Mouse (Mus musculus): ENCODE results near the gene Tctn1. TPM values are rescaled to one million over a fixed set of nuclear protein-coding genes. Genes with fewer than 3 reads are reported as not detected.
A peak's percentile ranks its signal among the peaks of the same experiment; 100 is the strongest.

Tctn1 gene
- total RNA-seq, 2 experiments from 2014 or later, result 13.5 to 13.7 TPM

DNA sequence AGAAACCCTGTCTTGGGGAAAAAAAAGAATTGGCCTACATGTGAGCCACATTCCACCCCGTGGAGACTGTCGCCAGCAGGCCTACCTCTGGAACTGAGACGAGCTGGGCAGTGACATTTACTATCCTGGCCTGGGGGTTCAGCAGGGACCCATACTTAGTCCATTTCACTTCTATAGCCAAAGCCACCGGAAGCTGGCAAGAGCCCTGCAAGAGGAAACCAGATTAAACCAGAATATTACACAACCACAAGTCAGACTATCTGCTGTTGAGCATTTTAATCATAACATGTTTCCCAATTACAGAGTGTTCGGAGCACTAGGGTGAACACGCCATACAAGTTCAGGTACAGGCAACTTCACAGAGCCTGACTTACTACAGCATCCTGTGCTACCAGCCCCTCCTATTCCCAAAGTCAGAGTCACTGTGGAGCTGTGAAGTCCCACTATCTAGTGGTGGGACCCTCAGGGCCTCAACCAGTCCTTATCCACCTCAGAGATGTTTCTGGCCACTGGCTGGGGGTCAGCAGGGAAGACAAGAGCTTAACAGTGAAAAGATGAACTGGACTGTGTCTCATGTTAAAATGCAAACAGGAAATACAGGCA is 21.6 kb downstream of the Tctn1 start:
- no peak for TF ChIP-seq CTCF (IDR thresholded peaks at IDR 0.05)
- H3K27ac ChIP-seq, result no peak overlapping the region
- DNase-seq (ENCODE audit: extremely low spot score in 1 of 2, low spot score in 2 of 2), result no peak
- intact Hi-C loops (cut with DNase I), result no loop called here
- no peak overlapping the region for H3K4me3 ChIP-seq

DNA sequence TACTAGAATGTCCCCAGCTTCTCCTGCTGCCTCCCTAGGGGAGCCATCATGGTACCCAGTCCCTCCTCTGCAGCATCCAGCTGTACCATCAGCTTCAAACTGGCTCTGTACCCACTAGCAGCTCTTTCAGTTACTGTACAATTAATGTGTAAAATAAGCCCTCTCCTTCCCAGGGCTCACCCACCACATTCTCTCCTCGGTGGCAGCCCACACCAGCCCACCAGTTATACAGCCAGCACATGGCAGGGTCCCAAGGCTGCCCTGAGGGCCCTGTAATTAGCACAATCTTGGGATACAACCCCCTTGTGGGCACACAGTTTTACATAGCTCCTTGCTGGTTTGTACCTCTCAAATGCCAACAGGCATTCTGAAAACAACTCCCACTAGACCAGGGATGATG is 23.3 kb downstream of the Tctn1 start:
- TF ChIP-seq CTCF (IDR thresholded peaks at IDR 0.05), result no peak
- intact Hi-C loops (cut with DNase I), result no loop called here
- H3K4me3 ChIP-seq, result no peak overlapping the region
- 0 out of 2 replicates have a peak overlapping the region, but pooled peaks have one; percentile 2 for H3K27ac ChIP-seq
- no peak for DNase-seq (ENCODE audit: extremely low spot score in 1 of 2, low spot score in 2 of 2)

DNA sequence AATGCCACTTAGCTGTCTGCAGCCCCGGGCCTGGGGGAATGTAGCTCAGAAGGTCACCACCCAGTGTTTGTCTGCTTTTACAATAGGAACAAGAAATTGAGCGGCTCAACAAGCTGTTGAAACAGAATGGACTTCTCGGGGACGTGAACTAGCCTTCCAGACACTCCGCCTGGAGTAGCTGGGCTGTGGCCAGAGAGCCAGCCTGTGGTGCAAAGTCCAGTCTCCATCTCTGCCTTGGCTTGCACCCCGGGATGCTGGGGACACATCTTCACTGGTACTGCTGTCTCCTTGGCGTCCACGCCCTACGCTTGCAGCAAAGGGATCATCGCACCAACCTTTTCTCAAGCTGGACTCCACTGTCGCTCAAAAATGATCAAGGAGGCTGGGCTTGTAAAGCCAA is 23.7 kb downstream of the Tctn1 start:
- intact Hi-C loops (cut with DNase I), result no loop called here
- no peak for TF ChIP-seq CTCF (IDR thresholded peaks at IDR 0.05)
- Histone ChIP-seq H3K27ac (no peak overlapping the region), H3K4me3 (no peak overlapping the region)
- no peak for DNase-seq (ENCODE audit: extremely low spot score in 1 of 2, low spot score in 2 of 2)

DNA sequence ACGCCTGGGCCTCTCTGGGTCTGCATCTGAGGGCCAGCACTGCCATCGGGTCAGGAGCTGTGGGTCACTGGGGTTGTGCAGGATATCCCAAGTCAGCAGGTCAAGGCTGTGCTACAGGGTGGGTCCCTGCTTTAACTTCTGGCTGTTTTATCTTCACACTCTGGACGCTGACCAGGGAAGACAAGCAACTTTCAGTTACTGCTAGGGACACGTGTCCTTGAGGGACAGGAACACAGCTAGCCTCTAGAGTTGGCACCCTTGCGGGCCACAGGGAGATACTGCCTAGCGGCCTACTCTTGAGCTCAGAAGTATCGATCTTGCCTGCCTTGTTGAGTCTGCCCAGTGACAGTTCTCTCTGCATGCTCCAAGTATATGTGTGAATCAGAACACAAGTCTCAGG is 24.6 kb downstream of the Tctn1 start:
- DNase-seq (ENCODE audit: extremely low spot score in 1 of 2, low spot score in 2 of 2), result no peak
- TF ChIP-seq CTCF (IDR thresholded peaks at IDR 0.05), result no peak
- no peak overlapping the region for H3K4me3 ChIP-seq
- no peak overlapping the region for H3K27ac ChIP-seq
- intact Hi-C loops (cut with DNase I), result loop anchor here (5.0 kb wide), 1 partner anchor 72 kb away; no protein-coding TSS in a partner anchor

GRCm38 (mm10) chr5:122237200-122237599 is 27.1 kb downstream of the Tctn1 start:
- intact Hi-C loops (cut with DNase I), result loop anchor here (5.0 kb wide), 1 partner anchor 70 kb away; no protein-coding TSS in a partner anchor
- peak overlapping the region; percentile 6; the same call in 1 of the 2 replicates for H3K27ac ChIP-seq
- TF ChIP-seq CTCF (IDR thresholded peaks at IDR 0.05), result no peak
- DNase-seq (ENCODE audit: extremely low spot score in 1 of 2, low spot score in 2 of 2), result no peak
- no peak overlapping the region for H3K4me3 ChIP-seq

- peak overlapping the region; percentile 57 for H3K27ac ChIP-seq
- TF ChIP-seq CTCF (IDR thresholded peaks at IDR 0.05), result peak; percentile 2; the same call in 1 of the 2 replicates
- H3K4me3 ChIP-seq, result no peak overlapping the region
- intact Hi-C loops (cut with DNase I), result loop anchor here (5.0 kb wide), 1 partner anchor 68 kb away; no protein-coding TSS in a partner anchor
- DNase-seq (ENCODE audit: extremely low spot score in 1 of 2, low spot score in 2 of 2), result no peak
These were observed 28.9 kb downstream of the Tctn1 start for GRCm38 (mm10) chr5:122235196-122235836.

GRCm38 (mm10) chr5:122234319-122235195 is 29.7 kb downstream of the Tctn1 start:
- H3K27ac ChIP-seq, result peak overlapping the region; percentile 57
- H3K4me3 ChIP-seq, result no peak overlapping the region
- TF ChIP-seq CTCF (IDR thresholded peaks at IDR 0.05), result no peak
- intact Hi-C loops (cut with DNase I), result loop anchor here (5.0 kb wide), 1 partner anchor 67 kb away; no protein-coding TSS in a partner anchor
- no peak for DNase-seq (ENCODE audit: extremely low spot score in 1 of 2, low spot score in 2 of 2)

- intact Hi-C loops (cut with DNase I), result no loop called here
- Histone ChIP-seq H3K27ac (no peak overlapping the region), H3K4me3 (no peak overlapping the region)
- no peak for TF ChIP-seq CTCF (IDR thresholded peaks at IDR 0.05)
- DNase-seq (ENCODE audit: extremely low spot score in 1 of 2, low spot score in 2 of 2), result no peak
These were observed 30.6 kb downstream of the Tctn1 start for GRCm38 (mm10) chr5:122233695-122234094.

DNA sequence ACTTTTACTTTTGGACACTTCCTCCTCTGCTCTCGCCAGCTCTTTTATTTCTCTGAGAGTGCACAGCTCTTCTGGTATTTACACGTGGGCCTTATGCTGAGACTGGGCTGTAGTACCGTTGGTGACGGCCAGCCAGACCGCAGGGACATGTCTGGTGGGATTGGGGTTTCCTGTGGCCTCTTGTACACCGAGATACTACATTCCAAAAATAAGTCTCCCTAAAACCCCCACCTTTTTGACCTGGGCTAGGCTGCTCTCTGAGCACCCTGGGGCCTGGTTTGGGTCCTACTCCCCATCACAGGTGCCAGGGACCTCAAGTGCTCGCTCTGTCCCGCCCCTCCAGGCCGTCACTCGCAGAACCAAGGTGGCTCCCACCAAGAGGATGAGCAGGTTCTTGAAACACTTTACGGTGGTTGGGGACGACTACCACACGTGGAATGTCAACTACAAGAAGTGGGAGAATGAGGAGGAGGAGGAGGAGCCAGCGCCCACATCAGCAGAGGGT is 31.1 kb downstream of the Tctn1 start:
- H3K27ac ChIP-seq, result no peak overlapping the region
- intact Hi-C loops (cut with DNase I), result no loop called here
- DNase-seq (ENCODE audit: extremely low spot score in 1 of 2, low spot score in 2 of 2), result no peak
- no peak overlapping the region for H3K4me3 ChIP-seq
- no peak for TF ChIP-seq CTCF (IDR thresholded peaks at IDR 0.05)

DNA sequence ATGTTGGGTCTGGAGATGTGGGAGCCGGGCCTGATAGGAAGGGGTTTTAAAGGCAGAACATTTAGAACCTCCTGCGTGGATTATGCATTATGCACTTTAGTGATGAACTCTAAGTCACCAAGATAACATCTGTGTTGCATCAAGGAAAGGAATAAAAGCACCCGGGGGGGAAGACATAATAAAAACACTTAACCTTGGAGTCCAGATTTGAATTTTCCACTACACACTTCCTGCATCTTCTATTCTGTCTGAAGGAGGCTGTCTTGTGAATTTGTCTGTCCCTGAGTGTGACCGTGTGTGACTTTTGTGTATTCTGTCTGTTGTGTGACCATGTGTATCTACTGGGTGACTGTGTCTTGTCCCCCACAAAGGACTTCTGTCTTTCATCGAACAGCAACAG is 32.3 kb downstream of the Tctn1 start:
- Histone ChIP-seq H3K4me3 (no peak overlapping the region), H3K27ac (no peak overlapping the region)
- intact Hi-C loops (cut with DNase I), result no loop called here
- TF ChIP-seq CTCF (IDR thresholded peaks at IDR 0.05), result no peak
- no peak for DNase-seq (ENCODE audit: extremely low spot score in 1 of 2, low spot score in 2 of 2)

- DNase-seq (ENCODE audit: extremely low spot score in 1 of 2, low spot score in 2 of 2), result no peak
- TF ChIP-seq CTCF (IDR thresholded peaks at IDR 0.05), result no peak
- intact Hi-C loops (cut with DNase I), result no loop called here
- Histone ChIP-seq H3K4me3 (no peak overlapping the region), H3K27ac (no peak overlapping the region)
These were observed 32.8 kb downstream of the Tctn1 start for GRCm38 (mm10) chr5:122231431-122231830.

DNA sequence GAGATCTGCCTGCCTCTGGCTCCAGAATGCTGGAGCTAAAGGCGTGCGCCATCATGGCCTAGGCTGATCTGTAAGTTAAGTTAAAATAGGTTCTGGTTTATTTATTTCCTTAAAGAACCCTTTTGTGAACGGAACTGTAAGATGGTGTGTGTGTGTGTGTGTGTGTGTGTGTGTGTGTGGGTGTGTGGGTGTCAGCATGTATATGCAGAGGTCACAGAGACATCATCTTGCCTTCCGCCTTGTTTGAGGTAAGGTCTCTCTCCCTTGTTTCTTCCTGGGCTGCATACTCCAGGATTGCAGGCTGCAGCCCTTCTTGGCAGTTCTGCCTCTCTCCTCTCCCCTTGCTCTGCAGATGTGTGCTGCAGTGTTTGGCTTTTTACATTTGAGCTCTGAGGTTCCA is 33.4 kb downstream of the Tctn1 start:
- no peak for DNase-seq (ENCODE audit: extremely low spot score in 1 of 2, low spot score in 2 of 2)
- TF ChIP-seq CTCF (IDR thresholded peaks at IDR 0.05), result no peak
- Histone ChIP-seq H3K4me3 (no peak overlapping the region), H3K27ac (no peak overlapping the region)
- intact Hi-C loops (cut with DNase I), result no loop called here
